Mouse (Mus musculus) erythroblast, embryonic 14.5 days (primary cell): Measurements from ENCODE around the gene Tekt4. TPM values are rescaled to one million over a fixed set of nuclear protein-coding genes. Genes with fewer than 3 reads are reported as not detected.

Experiments used
- H3K27me3 ChIP-seq: 2 replicates; pipeline ENCODE4 v1.6.1; 2012; ENCODE audit warnings: inconsistent platforms; ENCODE audit not compliant: control insufficient read depth
- H3K36me3 ChIP-seq: 2 replicates; pipeline ENCODE4 v1.6.1; 2012; ENCODE audit warnings: mild to moderate bottlenecking, inconsistent platforms; ENCODE audit not compliant: control insufficient read depth
- H3K4me1 ChIP-seq: 2 replicates; pipeline ENCODE4 v1.6.1; 2012; ENCODE audit warnings: inconsistent platforms; ENCODE audit not compliant: control insufficient read depth
- H3K4me3 ChIP-seq: replicated peaks from 2 replicates; pipeline ENCODE3; 2012; ENCODE audit warnings: moderate library complexity, mild to moderate bottlenecking, inconsistent platforms
- H3K9me3 ChIP-seq: 2 replicates; pipeline ENCODE4 v1.6.1; 2012; ENCODE audit warnings: low read length, inconsistent platforms, mixed read lengths; ENCODE audit not compliant: control insufficient read depth
- GATA1 ChIP-seq: IDR thresholded peaks from 2 replicates; pipeline ENCODE4 v1.6.1; 2012; ENCODE audit warnings: low read length, inconsistent platforms, mixed read lengths
- TAL1 ChIP-seq: IDR thresholded peaks from 3 replicates; pipeline ENCODE4 v1.6.1; 2012; ENCODE audit warnings: low read length, inconsistent platforms, mixed read lengths
- polyA plus RNA-seq: library from polyadenylated mRNA; stranded (reverse); fragments of >175 nt; gene quantifications from 2 replicates; pipeline ENCODE4 v1.2.3, GENCODE M21; 2012

Tekt4 gene
- polyA plus RNA-seq, 1 experiment: not detected

DNA sequence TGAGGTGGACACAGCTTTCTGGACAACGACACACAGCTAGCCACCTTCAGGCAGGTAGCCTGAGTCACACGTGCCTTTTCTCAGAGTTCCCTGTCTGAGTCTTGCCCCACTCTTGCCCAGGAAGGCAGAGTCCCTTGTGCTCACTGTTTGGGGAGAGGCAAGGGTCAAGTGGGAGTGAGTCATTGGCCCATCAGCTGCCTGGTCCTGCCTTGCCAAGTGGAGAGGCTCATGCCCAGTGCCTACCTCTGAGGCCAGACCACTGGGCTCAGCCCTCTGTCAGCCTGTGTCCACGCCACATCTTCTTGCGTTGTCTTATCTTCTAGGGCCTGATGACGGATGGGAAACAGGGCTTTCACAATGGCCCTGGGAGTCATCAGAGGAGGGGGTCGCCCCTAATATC lies 13.4 kb downstream of the Tekt4 start:
- TF ChIP-seq TAL1 (no peak), GATA1 (no peak)

GRCm38 (mm10) chr17:25468301-25468700 lies 13.9 kb downstream of the Tekt4 start:
- Histone ChIP-seq H3K27me3 (peaks cover 8% of the 10 kb centered on the region; the same call in 1 of the 2 replicates), H3K4me1 (no peaks in the 10 kb centered on the region), H3K9me3 (no peaks in the 10 kb centered on the region), H3K36me3 (no peaks in the 10 kb centered on the region), H3K4me3 (no peak overlapping the region)
- TF ChIP-seq TAL1 (no peak), GATA1 (no peak)

More for the DNA sequence above, 13.4 kb downstream of the Tekt4 start:
- Histone ChIP-seq H3K9me3 (no peaks in the 10 kb centered on the region), H3K4me3 (no peak overlapping the region), H3K36me3 (no peaks in the 10 kb centered on the region), H3K4me1 (no peaks in the 10 kb centered on the region), H3K27me3 (peaks cover 8% of the 10 kb centered on the region; the same call in 1 of the 2 replicates)

DNA sequence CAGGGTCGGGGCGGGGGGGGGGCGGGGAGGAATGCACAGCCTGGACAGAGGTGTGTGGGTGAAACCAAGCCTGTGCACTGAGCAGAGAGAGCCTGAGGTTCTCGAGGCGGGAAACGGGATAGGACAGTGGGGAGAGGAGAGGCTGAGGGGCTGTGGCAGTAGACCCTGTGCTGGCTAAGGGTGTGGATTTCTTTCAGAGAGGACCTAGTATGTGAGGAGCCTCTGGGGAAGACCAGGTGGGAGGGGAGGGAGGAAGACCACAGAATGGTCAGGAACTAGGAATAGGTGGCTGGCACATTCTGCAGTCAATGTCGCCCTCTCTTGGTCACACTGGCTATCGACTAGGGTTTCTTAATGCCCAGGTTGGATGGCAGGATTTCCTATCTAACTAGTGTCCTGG lies 15.4 kb downstream of the Tekt4 start:
- H3K4me1 ChIP-seq: peaks cover 6% of the 10 kb centered on the region
- no peak overlapping the region for H3K4me3 ChIP-seq
- no peak for TF ChIP-seq TAL1
- no peak for TF ChIP-seq GATA1
- no peaks in the 10 kb centered on the region for H3K36me3 ChIP-seq
- no peaks in the 10 kb centered on the region for H3K9me3 ChIP-seq
- H3K27me3 ChIP-seq: peaks cover 13% of the 10 kb centered on the region

- no peak overlapping the region for H3K4me3 ChIP-seq
- TF ChIP-seq GATA1: no peak
- no peaks in the 10 kb centered on the region for H3K36me3 ChIP-seq
- no peaks in the 10 kb centered on the region for H3K9me3 ChIP-seq
- peaks cover 14% of the 10 kb centered on the region for H3K27me3 ChIP-seq
- H3K4me1 ChIP-seq: peaks cover 8% of the 10 kb centered on the region
Observed at GRCm38 (mm10) chr17:25471418-25471817, 17.0 kb downstream of the Tekt4 start.

GRCm38 (mm10) chr17:25472044-25472443 lies 17.6 kb downstream of the Tekt4 start:
- no peaks in the 10 kb centered on the region for H3K36me3 ChIP-seq
- H3K9me3 ChIP-seq: no peaks in the 10 kb centered on the region
- peaks cover 8% of the 10 kb centered on the region for H3K4me1 ChIP-seq
- H3K27me3 ChIP-seq: peaks cover 14% of the 10 kb centered on the region
- no peak for TF ChIP-seq TAL1
- no peak for TF ChIP-seq GATA1
- no peak overlapping the region for H3K4me3 ChIP-seq

GRCm38 (mm10) chr17:25474330-25475077 lies 20.1 kb downstream of the Tekt4 start:
- TF ChIP-seq GATA1 (no peak), TAL1 (no peak)
- Histone ChIP-seq H3K4me3 (peak overlapping the region; percentile 48), H3K27me3 (peaks cover 14% of the 10 kb centered on the region), H3K36me3 (no peaks in the 10 kb centered on the region), H3K4me1 (peaks cover 8% of the 10 kb centered on the region), H3K9me3 (no peaks in the 10 kb centered on the region)

- Histone ChIP-seq H3K9me3 (no peaks in the 10 kb centered on the region), H3K36me3 (no peaks in the 10 kb centered on the region), H3K4me1 (peaks cover 8% of the 10 kb centered on the region), H3K27me3 (peaks cover 14% of the 10 kb centered on the region), H3K4me3 (no peak overlapping the region)
- TF ChIP-seq GATA1 (no peak), TAL1 (no peak)
Observed at GRCm38 (mm10) chr17:25475946-25476744, 21.7 kb downstream of the Tekt4 start.

- no peak for TF ChIP-seq GATA1
- TF ChIP-seq TAL1: no peak
- Histone ChIP-seq H3K4me1 (no peaks in the 10 kb centered on the region), H3K27me3 (no peaks in the 10 kb centered on the region; the same call in 1 of the 2 replicates), H3K4me3 (no peak overlapping the region), H3K9me3 (no peaks in the 10 kb centered on the region), H3K36me3 (no peaks in the 10 kb centered on the region)
Observed at GRCm38 (mm10) chr17:25480152-25480551, 25.7 kb downstream of the Tekt4 start.

DNA sequence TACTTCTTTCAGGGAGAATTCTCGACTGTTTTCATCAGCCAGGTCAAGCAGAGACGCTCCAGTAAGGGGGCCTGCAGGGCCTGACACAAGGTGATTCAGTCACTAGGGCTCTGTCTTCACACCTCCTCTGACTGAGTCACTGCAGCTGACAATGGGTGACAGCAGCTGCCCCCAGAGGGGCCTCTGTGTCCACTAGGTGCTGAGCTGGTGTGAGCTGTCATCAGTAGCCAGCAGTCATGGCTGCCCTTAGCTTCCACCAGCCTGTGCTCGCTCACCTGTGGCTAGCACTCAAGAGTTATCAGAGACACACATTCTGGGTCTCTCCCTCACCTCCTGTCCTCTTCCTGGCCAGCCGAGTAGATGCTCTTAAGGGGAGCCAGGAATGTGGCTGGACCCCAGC lies 26.4 kb downstream of the Tekt4 start:
- Histone ChIP-seq H3K27me3 (no peaks in the 10 kb centered on the region; the same call in 1 of the 2 replicates), H3K4me1 (no peaks in the 10 kb centered on the region)
- TF ChIP-seq GATA1: no peak

More for the DNA sequence above, 26.4 kb downstream of the Tekt4 start:
- H3K9me3 ChIP-seq: no peaks in the 10 kb centered on the region
- H3K36me3 ChIP-seq: no peaks in the 10 kb centered on the region
- no peak overlapping the region for H3K4me3 ChIP-seq
